Mouse (Mus musculus): ENCODE measurements around the gene St3gal5.

DNA sequence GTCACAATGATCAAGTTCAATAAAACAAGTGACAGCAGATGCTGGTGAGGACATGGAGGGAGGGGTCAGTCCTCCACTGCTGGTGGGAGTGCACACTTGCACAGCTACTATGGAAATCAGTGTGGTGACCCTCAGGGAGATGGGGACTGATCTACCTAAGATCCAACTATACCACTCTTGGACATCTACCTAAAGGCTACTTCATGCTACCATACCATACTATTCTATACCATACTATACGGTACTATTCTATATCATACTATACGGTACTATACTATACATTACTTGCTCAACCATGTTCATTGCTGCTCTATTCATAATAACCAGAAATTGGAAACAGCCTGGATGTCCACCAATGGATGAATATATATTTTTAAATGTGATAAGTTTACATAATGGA lies 68.5 kb downstream of the St3gal5 start:
- no peak for TF ChIP-seq CTCF (IDR thresholded peaks at IDR 0.05; ENCODE audit: insufficient read depth, low read length)
- no peak for TF ChIP-seq POLR2A (IDR thresholded peaks at IDR 0.05; ENCODE audit: borderline replicate concordance, extremely low read depth, low read depth, low read length)
